Mouse (Mus musculus): Measurements from ENCODE around the gene Tmem167b.
"Not testable (repeated sequence)": the region's sequence is repeated elsewhere in the genome, so short reads cannot be mapped to it uniquely, and the experiment has no call there.

Tmem167b gene

GRCm38 (mm10) chr3:108562133-108562730, at the start of gene Tmem167b:
TSS of gene Tmem167b (minus strand) at chr3:108562466.
- peak; percentile 95 for DNase-seq (ENCODE audit: low spot score)

- DNase-seq (ENCODE audit: low spot score), result no peak
Measured at GRCm38 (mm10) chr3:108608906-108609305, 46.6 kb upstream of the Tmem167b start.

GRCm38 (mm10) chr3:108591530-108592522, 29.6 kb upstream of the Tmem167b start:
- no peak for DNase-seq (ENCODE audit: low spot score)

GRCm38 (mm10) chr3:108590786-108591529, 28.7 kb upstream of the Tmem167b start, which contains the start of gene Wdr47:
TSS of gene Wdr47 (plus strand) at chr3:108591279.
- peak; percentile 97 for DNase-seq (ENCODE audit: low spot score)

GRCm38 (mm10) chr3:108588446-108588845, 26.2 kb upstream of the Tmem167b start:
- DNase-seq (ENCODE audit: low spot score), result no peak

- no peak for DNase-seq (ENCODE audit: low spot score)
Measured at GRCm38 (mm10) chr3:108584580-108584979, 22.3 kb upstream of the Tmem167b start.

GRCm38 (mm10) chr3:108574018-108574417, 11.8 kb upstream of the Tmem167b start:
- DNase-seq (ENCODE audit: low spot score), result no peak

- no peak for DNase-seq (ENCODE audit: low spot score)
Measured at GRCm38 (mm10) chr3:108572309-108573010, 10.2 kb upstream of the Tmem167b start.

- DNase-seq (ENCODE audit: low spot score), result peak; percentile 97
Measured at GRCm38 (mm10) chr3:108571443-108572294, 9.4 kb upstream of the Tmem167b start, which contains the start of gene Taf13. TSS of gene Taf13 (plus strand) at chr3:108571698.

- no peak for DNase-seq (ENCODE audit: low spot score)
Measured at GRCm38 (mm10) chr3:108570813-108571212, 8.5 kb upstream of the Tmem167b start.

- not testable (repeated sequence) for DNase-seq (ENCODE audit: low spot score)
Measured at GRCm38 (mm10) chr3:108569636-108570035, 7.4 kb upstream of the Tmem167b start.

GRCm38 (mm10) chr3:108567990-108568877, 6.0 kb upstream of the Tmem167b start:
- DNase-seq (ENCODE audit: low spot score), result no peak

GRCm38 (mm10) chr3:108563309-108563708, 1.0 kb upstream of the Tmem167b start:
- DNase-seq (ENCODE audit: low spot score), result peak; percentile 75

- DNase-seq (ENCODE audit: low spot score), result no peak
Measured at GRCm38 (mm10) chr3:108562777-108563271, 558 bp upstream of the Tmem167b start.

GRCm38 (mm10) chr3:108557888-108558287, 4.4 kb downstream of the Tmem167b start:
- no peak for DNase-seq (ENCODE audit: low spot score)

GRCm38 (mm10) chr3:108554587-108555312, 7.5 kb downstream of the Tmem167b start:
- DNase-seq (ENCODE audit: low spot score), result peak; percentile 97

- peak; percentile 77 for DNase-seq (ENCODE audit: low spot score)
Measured at GRCm38 (mm10) chr3:108554111-108554561, 8.1 kb downstream of the Tmem167b start.

- DNase-seq (ENCODE audit: low spot score), result no peak
Measured at GRCm38 (mm10) chr3:108542299-108542698, 20.0 kb downstream of the Tmem167b start.
